Mouse (Mus musculus) liver, postnatal 0 days (tissue): ENCODE data around the gene Capn13.

Experiments used
- CTCF ChIP-seq: sonication (generic); IDR thresholded peaks from 2 replicates; pipeline ENCODE4 v1.5.1; 2016; ENCODE audit warnings: antibody characterized with exemption, low read depth
- EP300 ChIP-seq: IDR thresholded peaks from 2 replicates; pipeline ENCODE4 v1.6.1; 2016; ENCODE audit warnings: antibody characterized with exemption, low read depth, mild to moderate bottlenecking

- no peak for TF ChIP-seq CTCF
- no peak for TF ChIP-seq EP300
Observed at GRCm38 (mm10) chr17:73275066-73275465, 125.6 kb downstream of the Capn13 start.
